Mouse (Mus musculus): ENCODE measurements around the gene Trappc4.
"Not testable (repeated sequence)": the region's sequence is repeated elsewhere in the genome, so short reads cannot be mapped to it uniquely, and the experiment has no call there.

Gene Trappc4

GRCm38 (mm10) chr9:44406906-44407751 lies at the start of gene Trappc4, which contains the start of gene Rps25:
Gene Trappc4 (minus strand): TSS chr9:44407600.
Gene Rps25 (plus strand): TSS chr9:44407139.
- DNase-seq (ENCODE audit: low read depth, low spot score) = peak; percentile 95

DNA sequence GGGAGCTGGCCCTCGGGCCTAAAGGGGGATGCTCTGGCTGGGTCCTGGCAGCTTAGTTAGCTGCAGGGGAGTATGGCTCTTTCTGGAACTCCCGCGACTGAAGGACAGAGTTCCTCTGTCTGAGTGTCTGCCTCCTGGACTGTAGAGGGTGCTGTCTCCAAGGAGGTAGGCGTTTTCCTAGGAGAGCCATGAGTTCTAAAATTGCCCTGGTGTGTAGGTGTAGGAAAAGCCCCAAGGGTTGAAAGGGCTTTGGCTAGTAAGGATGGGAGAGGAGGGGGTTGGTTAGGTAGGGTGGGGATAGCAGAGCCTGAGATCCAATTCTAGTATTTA lies 47.5 kb upstream of the Trappc4 start, which contains the start of gene Upk2:
Upk2 (minus strand) TSS at position 86 of the 330 bp plus-strand sequence.
- no peak for DNase-seq (ENCODE audit: low read depth, low spot score)

DNA sequence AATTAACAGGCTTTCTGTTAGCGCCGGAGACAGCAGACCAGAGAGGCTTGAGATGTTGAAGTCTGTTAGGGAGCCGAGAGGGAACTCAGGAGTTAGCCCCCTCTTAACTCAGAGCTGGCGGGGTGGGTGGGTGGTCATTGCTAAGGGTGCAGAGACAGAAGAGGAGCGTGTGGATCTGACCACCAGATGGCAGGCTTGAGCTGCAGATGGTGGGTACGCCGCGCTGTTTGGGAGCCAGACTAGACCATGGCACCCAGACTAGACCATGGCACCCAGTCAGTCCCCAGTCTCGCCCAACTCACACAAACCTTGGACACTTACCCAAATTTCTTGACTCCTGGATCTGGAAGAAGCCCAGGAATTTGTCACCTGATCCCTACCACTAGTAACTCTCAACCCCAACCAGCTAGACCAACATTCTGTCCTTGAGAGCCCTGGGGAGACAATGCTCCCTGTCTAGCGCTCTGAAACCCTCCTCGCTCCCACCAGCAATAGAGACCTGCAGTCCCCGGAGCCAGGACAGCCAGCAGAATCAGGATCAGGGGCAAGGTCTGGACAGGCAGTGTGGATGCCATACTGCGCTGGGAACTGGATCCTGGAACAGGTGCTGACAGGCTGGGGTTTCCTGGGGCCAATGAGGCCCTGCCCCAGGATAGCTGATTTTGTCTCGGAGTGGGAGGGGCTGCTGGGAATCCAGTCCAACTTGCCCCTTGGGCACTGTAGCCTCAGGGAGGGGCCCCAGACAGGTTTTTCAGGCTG lies 46.9 kb upstream of the Trappc4 start:
- DNase-seq (ENCODE audit: low read depth, low spot score) = peak; percentile 80

DNA sequence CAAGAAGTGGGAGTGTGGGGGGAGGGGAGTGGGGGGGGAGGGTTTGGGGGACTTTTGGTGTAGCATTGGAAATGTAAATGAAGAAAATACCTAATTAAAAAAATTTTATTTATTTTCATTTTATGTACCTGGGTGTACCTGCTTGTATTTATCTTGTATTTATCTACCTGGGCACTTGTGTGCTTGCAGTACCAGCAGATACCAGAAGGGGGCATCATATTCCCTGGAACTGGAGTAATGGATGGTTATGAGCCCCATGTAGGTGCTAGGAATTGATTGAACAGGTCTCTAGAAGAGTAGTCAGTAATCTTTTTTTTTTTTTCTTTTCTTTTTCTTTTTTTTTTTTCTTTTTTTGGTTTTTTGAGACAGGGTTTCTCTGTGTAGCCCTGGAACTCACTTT lies 43.0 kb upstream of the Trappc4 start:
- peak; percentile 44 for DNase-seq (ENCODE audit: low read depth, low spot score)

- not testable (repeated sequence) for DNase-seq (ENCODE audit: low read depth, low spot score)
Observed at GRCm38 (mm10) chr9:44444402-44445025, 37.1 kb upstream of the Trappc4 start.

DNA sequence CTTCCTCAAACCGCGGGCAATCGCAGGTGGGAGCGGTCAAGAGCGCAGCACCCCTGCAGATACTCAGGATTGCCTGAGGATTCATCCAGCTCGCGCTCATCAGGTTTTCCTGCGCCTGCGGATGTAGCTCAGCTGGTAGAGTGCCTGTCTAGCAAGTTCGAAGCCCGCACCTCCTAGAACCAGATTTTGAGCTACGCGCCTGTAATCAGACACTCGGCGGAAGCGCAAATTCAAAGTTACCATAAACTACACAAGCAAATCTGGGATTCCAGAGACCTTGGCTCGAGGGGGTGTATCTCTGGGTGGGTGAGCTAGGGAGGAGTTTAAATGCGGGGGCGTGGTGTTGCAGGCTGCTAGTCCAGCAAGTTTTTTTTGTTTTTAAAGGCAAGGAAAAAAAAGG lies 33.6 kb upstream of the Trappc4 start, which contains the start of gene Foxr1:
Foxr1 (minus strand) TSS at position 176 of the 400 bp plus-strand sequence.
- no peak for DNase-seq (ENCODE audit: low read depth, low spot score)

GRCm38 (mm10) chr9:44435747-44436146 lies 28.3 kb upstream of the Trappc4 start:
- no peak for DNase-seq (ENCODE audit: low read depth, low spot score)

GRCm38 (mm10) chr9:44432577-44433185 lies 25.3 kb upstream of the Trappc4 start:
- DNase-seq (ENCODE audit: low read depth, low spot score) = no peak

DNA sequence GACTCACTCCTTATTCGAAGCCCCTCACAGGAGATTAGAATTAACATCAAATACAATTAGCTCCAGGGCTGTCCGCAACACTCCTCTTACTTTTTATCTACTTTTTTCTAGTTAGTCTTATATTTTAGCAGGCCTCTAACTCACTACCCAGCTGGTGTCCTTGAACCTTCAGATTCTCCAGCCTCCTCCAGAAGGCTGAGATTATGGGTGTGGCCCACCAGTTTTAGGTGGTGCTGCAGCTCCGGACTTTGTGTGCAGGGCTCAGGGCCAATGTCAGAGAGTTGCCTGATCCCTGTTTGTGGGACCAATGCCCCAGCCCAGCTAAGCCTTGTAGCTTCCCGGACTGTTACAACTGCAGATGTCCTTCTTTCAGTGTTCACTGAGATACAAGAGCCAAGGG lies 16.2 kb upstream of the Trappc4 start:
- DNase-seq (ENCODE audit: low read depth, low spot score) = no peak

- no peak for DNase-seq (ENCODE audit: low read depth, low spot score)
Observed at GRCm38 (mm10) chr9:44420280-44420898, 13.0 kb upstream of the Trappc4 start.

DNA sequence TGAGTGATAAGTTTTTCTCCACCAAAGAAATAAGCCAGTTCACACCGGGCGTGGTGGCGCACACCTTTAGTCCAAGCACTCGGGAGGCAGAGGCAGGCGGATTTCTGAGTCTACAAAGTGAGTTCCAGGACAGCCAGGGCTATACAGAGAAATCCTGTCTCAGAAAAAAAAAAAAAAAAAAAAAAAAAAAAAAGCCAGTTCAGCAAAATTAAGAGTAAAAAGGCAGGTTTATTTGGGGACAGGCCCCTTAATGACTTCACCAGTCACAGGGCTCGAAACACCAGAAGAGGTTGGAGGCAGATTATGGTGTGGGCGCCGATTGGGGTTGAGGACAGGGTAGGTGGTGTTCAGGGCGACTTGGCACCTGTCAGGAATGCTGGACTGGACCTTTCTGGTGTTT lies 12.3 kb upstream of the Trappc4 start:
- DNase-seq (ENCODE audit: low read depth, low spot score) = not testable (repeated sequence)

DNA sequence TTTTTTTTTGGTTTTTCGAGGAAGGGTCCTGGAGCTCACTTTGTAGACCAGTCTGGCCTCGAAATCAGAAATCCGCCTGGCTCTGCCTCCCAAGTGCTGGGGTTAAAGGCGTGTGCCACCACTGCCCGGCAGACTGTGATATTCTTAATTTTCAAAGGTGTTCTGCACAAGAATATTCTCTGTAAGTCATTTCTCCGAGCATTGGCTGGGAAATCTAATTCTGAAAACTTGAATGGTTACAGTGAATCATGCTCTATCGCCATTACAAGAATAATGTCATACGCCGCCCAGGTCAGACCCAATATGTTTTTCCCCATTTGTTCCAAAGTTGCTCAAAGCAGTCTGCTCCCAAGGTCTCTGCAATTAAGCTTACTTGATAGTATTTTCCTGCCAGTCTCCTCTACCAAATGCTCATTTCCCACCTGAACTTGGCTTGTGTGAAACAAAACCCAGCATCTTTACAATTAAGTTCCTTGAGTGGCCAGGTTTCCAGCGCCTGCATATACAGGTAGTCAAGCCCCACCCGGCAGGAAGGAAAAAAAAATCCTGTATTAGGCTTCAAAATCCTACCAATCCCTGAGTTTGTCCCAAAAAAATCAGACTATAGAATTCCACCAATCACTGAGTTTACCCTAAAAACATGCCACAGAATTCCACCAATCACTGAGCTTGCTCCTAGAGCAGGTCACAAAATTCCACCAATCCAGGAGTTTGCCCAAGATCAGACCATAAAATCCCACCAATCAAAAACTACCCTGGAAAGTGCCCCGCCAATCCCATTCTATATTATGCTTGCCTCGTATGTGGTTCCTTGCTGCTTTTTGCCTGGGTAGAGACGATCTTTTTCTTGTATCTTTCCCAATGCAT lies 11.4 kb upstream of the Trappc4 start, which contains the start of gene Ccdc84:
Ccdc84 (minus strand) TSS at position 51 of the 867 bp plus-strand sequence.
- no peak for DNase-seq (ENCODE audit: low read depth, low spot score)

- DNase-seq (ENCODE audit: low read depth, low spot score) = peak; percentile 92
Observed at GRCm38 (mm10) chr9:44417892-44418363, 10.5 kb upstream of the Trappc4 start.

DNA sequence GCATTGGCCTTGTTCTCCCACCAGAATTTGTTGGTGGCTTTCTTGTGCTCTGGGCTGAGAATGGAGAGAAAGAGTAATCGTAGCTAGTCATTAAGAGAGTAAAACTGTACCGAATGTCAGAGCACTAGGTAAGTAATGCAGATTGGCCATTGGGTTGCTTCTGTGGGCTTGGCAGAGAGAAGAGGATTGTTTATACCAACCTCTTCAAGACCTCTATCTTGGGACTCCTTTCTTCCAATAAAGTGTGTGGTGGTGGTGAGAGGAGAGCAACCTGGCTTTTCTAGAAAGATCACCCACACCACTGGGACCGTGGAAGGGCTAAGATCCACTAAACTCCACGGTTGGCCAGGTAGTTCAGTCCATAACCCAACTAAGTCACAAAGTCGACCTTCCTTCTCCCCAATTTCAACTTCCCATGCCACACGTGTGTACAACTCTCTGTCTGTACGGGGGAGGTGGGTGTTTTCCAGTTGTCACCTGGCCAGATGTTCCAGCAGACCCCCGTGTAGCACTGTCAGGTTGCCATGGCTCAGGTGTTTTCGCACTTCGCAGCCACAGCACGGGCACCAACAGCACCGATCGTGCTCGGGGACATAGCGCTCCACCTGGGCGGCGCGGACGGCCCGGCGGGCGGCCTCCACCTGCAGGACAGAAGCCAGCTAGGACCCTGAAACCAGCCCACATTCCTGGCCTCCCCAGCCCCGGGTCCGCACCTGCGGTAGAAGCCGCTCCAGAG lies 9.9 kb upstream of the Trappc4 start:
- no peak for DNase-seq (ENCODE audit: low read depth, low spot score)

- DNase-seq (ENCODE audit: low read depth, low spot score) = no peak
Observed at GRCm38 (mm10) chr9:44412781-44413180, 5.4 kb upstream of the Trappc4 start.

- DNase-seq (ENCODE audit: low read depth, low spot score) = peak; percentile 59
Observed at GRCm38 (mm10) chr9:44412306-44412705, 4.9 kb upstream of the Trappc4 start.

GRCm38 (mm10) chr9:44411601-44412130 lies 4.3 kb upstream of the Trappc4 start:
- DNase-seq (ENCODE audit: low read depth, low spot score) = no peak

GRCm38 (mm10) chr9:44410647-44411336 lies 3.4 kb upstream of the Trappc4 start:
- no peak for DNase-seq (ENCODE audit: low read depth, low spot score)
